Mouse (Mus musculus) urinary bladder, postnatal 25 days (tissue): ENCODE data around the gene Tcirg1.

Experiments used
- DNase-seq: peaks from one replicate; pipeline ENCODE4 v3.0.0; 2022; ENCODE audit warnings: low spot score

Tcirg1 gene

DNA sequence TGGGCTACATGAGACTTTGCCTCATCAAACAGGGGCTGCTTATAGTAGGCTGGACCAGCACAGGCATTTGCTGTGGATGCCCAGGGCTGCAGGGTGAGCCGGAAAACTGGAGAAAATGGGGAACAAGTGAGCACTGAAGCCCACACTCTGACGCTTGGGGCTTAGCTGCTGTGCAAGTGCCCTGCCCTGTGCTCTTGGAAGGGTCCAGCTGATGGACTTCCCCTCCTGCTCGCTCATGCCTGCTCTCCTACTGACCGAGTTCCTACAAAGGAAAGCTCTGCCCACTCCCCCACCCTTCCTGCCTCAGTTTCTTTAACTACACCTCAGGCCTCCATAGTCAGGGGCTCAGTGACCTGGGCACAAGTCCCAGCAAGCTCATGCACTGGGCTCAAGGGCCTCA is 21.1 kb upstream of the Tcirg1 start:
- no peak for DNase-seq

DNA sequence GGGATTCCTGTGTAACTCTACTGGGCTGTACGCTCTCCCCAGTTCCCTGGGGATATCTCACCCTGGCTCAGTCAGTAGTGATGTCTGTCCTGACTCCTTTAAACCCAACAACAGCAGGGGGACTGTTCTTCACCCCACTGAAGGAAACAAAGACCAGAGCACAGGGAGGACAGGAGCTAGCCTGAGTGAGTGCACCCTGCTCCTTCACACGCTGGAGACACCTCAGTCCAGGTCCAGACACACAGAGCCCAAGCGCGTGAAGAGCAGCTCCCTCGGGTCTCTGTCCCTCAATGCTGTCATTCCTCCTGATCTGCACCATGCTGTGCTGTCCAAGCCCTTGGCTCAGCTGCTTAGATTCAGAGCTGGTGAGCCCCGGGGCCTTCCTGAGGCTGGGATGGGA is 19.8 kb upstream of the Tcirg1 start:
- no peak for DNase-seq

DNA sequence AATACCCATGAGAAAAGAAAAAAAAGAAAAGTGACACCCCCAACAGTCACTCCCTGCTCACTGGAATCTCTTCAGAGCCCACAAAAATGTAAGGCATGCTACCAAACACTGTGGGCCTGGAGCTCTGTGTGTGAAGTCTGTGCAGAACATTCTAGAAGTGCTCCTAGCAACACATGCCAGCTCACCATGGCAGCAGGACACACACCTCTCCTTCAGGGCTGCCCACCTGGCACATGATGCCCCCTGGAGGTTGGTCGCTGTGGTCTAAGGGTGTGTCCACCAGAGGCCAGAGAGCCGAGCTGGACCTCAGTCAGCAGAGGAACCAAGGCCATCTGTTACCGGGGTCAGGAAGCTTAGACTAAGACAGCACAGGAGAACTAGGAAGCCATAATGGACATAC is 19.3 kb upstream of the Tcirg1 start:
- no peak for DNase-seq

DNA sequence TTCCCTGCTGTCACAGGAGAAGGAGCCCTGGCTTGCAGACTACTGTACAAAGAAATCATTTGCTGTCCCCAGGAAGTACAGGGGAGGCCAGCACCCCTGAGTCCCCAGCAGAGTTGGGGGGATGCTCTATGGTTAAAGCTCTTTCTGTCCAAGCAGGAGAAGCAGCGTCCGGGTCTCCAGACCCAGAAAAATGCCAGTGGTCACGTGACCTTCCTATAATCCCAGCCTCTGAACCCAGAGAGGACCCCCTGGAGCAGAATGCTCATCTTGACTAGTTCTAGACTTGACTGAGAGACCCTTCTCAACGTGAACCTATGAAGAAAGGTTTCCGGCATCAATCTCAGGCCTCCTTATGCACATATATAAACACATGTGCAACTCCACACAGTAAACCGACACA is 18.9 kb upstream of the Tcirg1 start:
- DNase-seq: no peak

DNA sequence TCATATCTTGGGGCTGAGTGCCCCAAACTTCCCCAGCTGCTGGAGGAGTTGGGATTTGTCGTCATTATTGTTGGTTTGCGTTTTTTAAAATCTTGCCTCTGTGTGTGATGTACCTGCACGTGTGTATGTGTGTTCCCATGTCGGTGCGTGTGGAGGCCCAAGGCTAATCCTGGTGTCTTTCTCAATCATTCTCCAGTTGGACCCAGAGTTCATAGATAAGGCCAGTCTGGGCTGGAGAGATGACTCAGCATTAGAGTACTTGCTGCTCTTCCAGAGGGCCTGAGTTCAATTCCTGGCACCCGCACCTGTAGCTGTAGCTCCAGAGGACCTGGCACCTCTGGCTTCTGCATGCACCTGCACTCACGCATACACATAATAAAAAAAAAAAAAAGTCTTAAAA is 17.9 kb upstream of the Tcirg1 start:
- no peak for DNase-seq

DNA sequence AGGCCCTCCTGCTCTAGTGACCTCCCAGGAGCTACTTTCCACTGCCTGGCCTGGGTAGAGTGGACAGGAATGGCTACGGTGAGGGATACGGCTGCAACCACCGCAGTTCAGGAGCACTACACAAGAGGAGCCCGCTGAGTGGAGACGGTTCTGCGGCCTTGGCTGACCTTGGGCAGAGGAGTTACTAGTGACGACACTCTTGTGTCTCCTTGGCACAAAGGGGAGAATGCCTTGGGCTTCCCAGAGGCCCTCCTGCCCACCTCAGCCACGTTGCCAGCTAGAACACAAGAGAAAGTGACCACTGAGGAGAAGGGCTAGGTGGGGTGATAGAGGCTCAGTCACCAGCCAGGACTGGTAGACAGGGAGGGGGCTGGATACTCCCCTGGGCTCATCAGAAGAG is 17.3 kb upstream of the Tcirg1 start:
- DNase-seq: no peak

DNA sequence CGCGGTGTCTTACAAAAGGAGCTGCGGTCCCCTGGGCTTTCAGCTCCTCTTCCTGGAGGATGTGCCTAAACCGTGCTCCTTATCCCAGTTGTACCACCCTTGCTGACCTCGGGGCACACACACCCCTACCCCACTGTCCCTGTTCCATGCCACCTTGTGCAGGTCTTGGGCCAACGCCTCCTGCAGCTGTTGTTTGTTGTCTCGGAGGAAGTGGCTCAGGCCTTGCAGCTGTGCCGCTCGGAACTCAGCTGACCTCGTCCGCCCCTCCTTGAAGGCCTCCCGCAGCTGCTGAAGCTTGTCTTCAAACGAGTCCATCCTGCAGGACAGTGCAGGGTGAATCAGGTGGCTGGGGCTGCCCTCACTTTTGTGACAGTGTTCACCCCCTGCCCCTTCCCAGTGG is 16.7 kb upstream of the Tcirg1 start:
- DNase-seq: no peak

DNA sequence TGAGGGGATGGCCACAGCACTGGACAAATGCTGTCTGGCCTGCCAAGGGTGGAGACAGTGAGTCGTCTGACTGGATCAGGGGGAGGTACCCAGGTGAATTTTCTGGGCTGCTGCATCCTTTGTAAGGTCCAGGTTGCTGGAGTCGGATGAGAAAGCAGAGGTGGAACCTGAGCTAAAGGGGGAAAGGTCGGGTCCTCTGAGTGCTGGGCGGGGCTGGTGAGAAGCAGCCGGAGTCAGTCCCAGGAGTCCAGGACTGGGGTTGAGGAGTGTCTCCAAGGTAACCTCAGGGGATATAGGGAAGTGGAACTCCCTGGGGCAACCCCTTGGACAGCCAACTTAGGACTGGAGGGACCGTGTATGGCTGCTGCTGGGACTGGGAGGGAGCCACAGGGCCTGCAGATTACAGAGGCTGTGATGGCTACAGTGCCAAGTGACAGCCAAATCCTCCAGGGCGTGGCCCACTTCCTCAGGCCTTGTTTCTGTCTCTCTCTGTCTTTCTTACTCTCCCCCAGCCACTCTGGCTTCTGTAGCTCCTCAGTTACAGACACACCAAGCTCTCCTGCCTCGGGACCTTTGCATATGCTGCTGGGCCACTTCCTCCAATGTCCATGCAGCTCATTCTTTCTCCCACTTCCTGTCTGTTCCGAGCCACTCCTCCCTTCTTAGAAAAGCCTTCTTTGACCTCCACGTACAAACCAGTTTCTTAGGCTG is 15.9 kb upstream of the Tcirg1 start:
- DNase-seq: no peak

DNA sequence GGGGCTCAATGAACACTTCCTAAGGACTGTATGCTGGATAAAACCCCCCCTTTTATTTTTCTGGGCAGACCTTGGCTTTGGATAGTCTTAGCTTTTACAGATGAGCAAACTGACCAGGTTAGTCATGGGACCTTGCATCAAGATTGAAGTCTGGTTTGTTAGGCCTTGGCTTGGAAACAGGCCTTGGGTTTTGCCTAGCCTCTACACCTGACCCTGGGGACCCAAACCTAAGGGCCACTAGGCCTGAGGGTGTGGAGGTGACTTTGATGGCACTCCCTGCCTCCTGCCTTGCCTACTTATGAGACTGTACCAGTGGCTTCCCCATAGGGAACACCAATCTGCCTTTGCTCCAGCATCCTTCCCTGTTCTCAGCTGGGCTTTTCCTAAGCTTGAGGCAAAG is 13.0 kb upstream of the Tcirg1 start:
- DNase-seq: no peak

DNA sequence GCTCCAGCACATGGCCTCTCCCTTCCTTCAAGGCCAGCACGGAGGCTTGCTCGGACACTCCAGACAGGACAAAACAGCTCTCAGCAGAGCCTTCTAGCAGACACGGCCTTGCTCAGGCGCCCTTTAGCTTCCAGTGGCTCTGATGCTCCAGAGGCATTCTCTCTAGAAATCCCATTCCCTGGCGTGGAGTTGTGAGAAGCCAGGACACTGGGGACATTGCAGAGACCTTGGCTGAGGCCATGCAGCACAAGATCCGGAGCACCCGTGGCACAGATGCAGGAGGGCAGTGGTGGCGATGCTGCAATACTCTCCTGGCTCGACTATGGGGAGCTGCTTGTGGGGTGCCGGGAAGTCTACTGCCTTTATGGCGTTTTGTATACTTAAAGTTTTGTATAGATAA is 9.8 kb upstream of the Tcirg1 start:
- DNase-seq: no peak

DNA sequence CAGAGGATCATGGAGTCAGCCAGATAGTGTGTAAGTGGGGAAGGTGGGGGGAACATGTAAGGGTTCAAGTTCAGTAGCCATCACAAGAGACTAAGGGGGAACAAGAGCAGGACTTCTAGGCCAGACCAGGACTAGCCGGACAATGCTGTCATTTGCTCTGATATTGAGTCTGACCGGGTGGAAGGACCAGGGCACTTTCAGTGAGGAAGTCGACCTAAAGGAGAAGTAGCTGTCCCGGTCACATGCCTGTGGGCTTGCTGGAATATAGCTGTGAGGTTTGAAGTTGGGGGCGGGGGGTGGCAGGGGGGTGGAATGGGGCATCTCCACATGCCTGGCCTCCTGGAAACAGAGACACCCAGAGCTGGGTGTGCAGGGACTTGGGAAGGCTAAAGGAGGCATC is 7.6 kb upstream of the Tcirg1 start:
- DNase-seq: no peak

DNA sequence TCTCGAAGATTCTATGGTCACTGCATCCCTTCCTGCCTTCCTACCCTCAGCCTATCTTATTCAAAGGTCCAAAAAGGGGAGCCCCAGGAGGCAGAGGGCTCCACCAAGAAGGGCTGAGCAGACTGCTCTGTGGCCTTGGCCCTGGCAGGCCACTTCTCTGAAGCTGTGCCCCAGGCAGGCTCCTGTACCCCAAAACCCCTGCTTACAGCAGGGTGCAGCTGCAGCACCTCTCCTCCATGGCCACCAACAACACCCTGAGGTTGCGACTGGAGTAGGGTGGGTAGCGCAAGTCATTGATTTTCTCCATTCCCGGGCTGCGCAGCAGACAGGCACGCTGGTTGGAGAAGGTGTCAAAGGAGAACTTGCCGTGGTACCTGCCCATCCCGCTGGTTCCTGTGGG is 6.8 kb upstream of the Tcirg1 start:
- DNase-seq: no peak

DNA sequence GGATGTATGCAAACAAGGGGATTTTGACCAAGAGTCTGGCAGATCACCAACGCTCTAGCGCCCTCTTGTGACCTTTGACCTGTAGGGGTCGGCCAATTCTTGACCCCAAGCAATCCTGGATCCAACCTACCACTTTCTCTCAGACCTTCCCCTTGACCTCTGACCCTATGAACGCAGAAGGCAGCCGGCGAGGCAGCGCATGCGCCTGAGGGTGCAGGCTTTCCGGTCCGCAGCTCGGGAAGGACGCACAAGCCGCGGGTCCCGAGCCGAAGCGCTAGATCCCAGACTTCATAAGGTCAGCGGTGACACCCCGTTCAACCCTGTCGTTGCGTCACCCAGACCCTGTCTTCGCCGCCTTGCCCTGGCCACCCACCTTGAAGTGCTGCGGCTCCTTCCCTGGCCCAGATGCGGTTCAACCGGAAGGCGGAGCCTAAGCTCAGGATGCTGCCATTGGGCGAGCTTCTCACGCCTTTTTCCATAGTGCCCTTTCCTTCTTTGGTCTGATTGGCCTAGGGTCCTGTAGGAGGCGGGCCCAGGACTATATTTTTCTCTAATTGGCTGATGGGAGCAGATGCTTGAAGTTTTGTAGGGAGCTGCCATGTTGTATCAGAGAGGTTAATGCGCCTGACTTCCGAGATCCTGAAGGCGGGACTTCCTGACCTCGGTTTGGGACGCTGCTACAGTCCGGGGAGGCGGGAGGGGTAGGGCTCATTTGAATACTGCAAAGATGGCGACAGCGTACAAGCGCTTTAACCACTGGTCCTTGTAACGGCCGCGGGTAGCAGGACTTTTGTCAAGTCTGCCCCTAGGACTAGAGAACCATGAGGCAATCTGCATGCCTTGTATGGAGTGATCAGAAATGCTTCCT is 5.6 kb upstream of the Tcirg1 start, which contains the start of gene Ndufs8:
Gene Ndufs8, minus strand, starts transcription at position 438 of the 868 bp plus-strand sequence.
- peak; percentile 73 for DNase-seq

DNA sequence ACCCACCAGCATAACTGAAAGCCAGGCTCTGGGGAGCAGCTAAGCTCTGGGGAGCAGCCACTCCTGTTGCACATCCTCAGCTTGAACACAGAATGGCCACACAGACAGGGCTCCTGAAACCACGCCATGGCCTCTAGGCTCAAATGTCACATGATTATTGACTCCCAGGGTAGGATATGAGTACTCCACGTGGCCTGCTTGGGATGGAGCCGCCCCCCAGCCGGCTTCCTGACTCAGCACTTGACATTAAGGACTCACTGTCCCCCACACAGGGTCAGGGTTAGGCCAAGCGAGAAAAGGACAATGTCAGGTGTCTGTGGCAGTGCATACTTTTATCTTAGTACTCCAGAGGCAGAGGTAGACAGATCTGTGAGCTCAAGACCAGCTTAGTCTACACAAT is 3.3 kb upstream of the Tcirg1 start:
- DNase-seq: no peak

DNA sequence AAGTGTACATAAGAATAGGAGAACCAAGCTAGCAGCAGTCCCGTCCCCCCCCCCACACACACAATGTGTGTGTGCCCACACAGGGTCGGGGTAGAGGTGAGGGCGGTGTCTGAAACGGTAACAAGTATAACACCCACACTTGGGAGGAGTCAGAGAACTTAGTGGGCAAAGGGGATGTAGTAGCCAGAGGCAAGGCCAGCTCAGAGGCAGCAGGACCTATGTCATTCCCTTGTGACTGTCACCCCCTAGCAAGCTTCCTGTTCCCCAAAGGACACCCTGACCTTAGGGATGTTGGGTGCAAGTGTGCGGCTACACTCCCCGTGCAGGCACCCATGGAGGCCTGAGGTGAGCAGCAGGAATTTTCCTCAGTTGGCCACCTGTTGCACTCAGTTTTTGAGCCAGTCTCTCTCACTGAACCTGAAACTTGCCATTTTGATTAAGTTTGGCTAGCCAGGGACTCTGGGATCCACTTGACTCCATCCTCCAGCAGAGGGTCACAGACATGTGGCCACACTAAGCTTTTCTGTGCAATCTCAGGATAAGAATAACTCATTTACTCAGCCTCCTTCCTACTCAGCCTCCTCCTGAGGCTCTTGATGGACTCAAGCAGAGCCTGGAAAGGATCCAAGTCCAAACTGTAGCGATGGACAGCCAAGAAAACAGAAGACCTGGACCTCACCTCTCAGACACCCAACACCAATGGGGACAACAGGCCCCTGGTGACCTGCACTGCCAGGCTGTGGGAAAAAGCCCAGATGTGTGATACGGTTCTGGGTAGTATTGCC is 1.1 kb upstream of the Tcirg1 start:
- DNase-seq: no peak

DNA sequence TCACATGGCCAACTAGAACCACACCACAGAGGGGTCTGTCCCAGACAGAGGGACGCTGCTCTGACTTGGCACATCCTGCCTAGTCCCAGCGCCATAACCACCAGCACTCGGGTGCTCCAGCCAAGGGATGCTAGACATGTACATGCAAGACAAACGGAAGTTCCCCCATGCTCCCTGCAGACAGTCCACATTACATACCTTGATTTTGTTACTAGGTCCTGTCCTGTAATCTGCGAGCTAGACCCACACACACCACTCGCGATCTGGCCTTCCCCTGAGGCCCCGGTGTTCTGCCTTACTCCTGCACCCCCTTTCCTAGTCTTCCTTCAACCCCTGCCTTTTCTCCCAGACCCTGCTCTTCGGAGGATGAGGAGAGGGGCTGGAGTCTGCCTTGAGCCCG is 607 bp downstream of the Tcirg1 start:
- DNase-seq: no peak

DNA sequence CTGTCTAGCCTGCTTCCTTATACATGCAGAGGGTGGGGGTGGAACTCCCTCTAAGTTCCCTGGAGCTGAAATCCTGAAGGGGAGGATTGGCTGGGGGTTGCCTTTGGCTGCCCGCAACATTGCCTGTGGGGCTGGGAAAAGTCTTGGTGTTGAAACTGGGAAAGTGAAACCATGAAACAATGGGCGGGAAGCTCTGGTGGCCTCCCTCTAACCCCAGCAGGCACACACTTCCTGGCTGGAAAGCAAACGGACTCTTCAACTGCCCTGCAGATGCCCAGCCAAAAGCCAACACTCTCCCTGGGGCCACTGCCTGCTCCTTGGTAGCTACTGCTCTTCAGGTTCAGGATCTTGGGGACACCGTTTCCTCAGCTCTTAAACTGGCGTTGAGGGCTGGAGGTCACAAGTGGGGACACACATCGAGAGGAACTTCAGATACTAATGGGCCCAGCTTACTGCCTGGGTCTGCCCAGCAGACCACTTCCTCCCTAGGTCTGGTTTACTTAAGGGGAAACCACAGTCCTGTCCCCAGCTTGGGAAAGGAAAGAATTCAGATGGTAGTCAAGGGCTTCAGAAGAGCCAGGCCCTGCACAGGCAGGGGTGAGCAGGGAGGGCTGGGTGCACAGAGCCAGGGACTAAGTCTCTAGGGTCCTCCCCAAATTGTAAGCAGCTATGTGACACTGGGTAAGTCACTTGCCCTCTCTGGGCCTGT is 1.5 kb downstream of the Tcirg1 start:
- no peak for DNase-seq

DNA sequence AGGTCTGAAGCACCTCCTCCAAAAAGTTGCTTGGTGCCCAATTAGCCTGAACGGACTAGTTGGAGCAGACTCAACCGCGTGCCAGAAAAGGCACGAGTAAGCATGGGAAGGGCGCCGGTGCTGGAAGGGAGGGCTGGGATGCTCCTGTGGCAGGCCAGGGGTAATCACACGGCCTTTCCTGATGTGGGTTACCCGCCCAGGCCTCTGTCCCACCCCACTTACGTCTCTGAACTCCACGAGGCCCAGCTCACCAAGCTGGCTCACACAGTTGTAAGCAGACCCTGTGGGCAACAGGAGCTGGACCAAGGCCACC is 2.6 kb downstream of the Tcirg1 start:
- DNase-seq: no peak

DNA sequence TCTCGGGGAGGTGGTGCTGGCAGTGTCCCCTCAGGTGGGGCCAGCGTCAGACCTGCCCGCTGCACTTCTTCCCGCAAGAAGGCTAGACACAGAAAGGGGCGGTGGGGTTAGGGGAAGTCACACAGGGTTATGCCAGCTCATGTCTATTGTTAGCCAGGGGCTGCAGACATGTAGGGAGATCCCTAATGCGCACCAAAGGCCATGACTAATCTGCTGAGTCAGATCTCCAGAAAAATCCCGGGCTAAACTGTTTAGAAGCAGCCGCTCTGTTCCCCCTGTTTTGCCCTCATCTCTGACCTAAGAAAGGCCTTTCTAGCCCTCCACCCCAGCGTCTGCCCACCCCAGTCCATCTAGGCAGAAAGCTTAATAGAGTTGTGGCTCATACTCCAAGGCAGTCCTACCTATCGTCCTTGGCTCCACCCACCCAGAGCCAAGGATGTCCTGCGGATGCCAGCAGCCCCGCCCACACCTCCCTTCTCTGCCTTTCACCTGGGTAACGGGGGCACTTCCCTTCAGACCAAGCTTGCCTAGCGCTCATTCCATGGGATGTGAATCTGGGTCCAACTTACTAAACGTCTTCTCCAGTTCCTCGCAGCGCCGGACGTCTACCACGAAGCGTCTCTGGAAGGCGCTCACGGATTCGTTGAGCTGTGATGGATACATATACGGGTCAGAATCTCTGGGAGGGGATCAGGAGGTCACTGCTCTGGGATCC is 3.1 kb downstream of the Tcirg1 start:
- no peak for DNase-seq

DNA sequence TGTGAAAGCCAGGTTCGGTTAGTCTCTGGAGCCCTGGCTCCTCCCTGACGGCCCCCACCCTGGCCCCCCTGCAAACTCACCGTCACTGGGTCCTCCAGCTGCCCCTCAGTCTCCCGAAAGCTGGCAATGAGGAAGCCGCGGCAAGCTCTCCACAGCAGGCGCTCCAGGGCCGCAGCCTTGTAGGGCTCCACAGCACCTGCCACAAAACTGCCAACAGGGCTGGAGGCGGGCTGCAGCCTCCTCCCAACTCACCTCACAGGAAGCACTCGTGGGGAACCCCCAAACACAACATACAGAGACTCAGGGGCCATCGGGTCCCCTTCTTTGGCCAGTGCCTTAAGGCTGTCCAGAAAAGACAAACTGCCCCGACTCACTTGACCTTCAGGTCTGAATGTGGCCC is 4.0 kb downstream of the Tcirg1 start:
- no peak for DNase-seq

DNA sequence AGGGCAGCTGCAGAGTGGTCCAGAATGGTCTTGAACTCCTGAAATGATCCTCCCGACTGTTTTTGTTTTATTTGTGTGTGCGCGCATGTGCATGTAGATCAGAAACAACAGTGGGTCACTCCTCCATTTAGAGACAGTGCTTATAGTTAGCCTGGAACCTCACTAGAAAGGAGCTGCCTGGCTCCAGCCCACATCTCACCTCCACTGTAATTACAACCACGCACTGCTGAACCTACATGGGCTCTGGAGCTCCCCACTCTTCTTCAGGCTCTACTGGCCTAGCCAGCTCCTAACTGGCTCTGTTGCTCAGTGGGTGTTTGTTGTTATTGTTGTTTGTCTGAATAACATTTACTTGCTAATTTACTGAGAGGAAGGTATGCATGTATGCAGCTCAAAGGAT is 7.3 kb downstream of the Tcirg1 start:
- no peak for DNase-seq

DNA sequence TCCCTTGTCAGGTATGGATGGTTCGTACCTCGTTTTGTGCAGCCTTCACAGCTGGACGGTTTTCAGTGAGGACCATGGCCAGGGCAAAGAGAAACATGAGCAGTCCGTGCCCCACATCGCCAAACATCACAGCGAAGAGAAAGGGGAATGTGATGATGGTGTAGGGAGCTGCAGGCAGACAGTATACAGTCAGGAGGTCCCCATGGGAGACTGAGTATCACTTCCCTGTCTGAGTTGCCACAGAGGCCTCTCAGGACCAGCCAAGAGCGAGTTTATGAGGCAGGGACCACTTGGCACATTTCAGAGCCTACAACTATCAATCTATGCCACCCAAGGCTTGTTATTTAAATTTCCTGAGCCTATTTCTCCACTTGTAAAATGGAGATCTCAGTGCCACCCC is 8.0 kb downstream of the Tcirg1 start:
- DNase-seq: no peak
